Mouse (Mus musculus) monocyte, adult 5-6 weeks (primary cell): ENCODE data around the gene Ogfrl1. TPM values are rescaled to one million over a fixed set of nuclear protein-coding genes. Genes with fewer than 3 reads are reported as not detected.

ENCODE experiments used
- ATAC-seq: fragments of 153-309, 156-312 bp; replicated peaks from 2 replicates; pipeline ENCODE4 v1.8.0; 2017; ENCODE audit warnings: mild to moderate bottlenecking; ENCODE audit not compliant: low TSS enrichment, insufficient number of reproducible peaks, severe bottlenecking, poor library complexity, low FRiP score
- total RNA-seq: library from RNA; stranded (forward); fragments of 200-1000, 200-491, 200-594 nt; gene quantifications from 3 replicates; pipeline ENCODE4 v1.2.3, GENCODE M21; 2017

Gene Ogfrl1
- total RNA-seq, 1 experiment from 2014 or later, result 56.3 TPM

DNA sequence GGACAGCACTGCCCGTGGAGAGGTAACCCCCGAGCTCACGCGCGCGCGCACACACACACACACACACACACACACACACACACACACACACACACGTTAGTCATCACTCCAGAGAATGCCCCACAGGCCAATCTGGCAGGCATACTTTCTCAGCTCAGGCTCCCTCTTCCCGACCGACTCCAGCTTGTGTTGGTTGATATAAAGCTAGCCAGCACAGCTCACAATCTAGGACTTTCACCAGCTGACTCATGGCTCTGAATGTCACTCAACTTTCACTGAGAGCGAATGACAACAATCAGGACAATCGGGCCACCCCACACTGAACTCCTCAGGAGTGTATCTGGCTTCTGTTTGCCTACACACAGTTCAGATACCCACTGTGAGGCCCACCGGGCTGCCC is 20.0 kb downstream of the Ogfrl1 start:
- ATAC-seq, result no peak

DNA sequence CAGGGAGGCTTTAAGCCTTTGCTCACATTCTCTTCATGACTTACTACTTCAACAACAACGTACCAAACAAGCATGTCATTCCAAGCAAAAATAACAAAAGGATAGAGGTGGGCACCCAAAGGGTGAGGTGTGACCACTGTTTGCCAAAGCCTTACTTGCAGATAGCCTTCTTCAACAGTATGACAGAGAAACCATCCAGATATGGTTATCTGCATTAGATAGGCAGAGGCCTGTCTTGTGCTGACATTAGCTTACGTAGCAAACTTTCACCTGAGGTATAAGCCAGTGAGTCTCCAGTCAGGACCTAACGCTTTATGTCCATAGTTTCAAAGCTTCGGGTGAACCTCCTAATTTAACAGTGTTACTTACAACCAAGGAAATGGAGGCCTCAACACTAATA is 23.4 kb downstream of the Ogfrl1 start:
- ATAC-seq, result no peak

GRCm38 (mm10) chr1:23365614-23366013 is 32.0 kb downstream of the Ogfrl1 start:
- no peak for ATAC-seq

GRCm38 (mm10) chr1:23352895-23353294 is 44.7 kb downstream of the Ogfrl1 start:
- ATAC-seq, result no peak

- ATAC-seq, result no peak
Measured at GRCm38 (mm10) chr1:23351756-23352155, 45.8 kb downstream of the Ogfrl1 start.

DNA sequence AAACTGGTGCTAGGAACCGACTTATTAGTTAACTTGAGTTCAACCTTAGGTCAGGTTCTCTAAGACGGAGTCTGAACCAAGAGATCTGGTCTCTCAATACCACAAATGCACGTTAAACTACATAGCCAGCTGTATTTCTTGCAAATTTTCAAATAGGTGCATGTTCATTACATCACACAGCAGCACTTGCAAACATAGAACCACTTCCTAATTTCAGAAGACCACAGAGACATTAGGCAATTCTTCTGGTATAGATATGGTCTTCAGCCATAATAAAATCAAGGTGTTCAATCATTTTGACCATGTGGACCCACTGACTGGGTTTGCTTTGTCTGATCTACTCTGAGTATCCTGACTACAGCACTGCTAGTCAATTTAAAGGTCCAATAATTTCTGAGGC is 51.9 kb downstream of the Ogfrl1 start:
- no peak for ATAC-seq

GRCm38 (mm10) chr1:23342864-23343263 is 54.7 kb downstream of the Ogfrl1 start:
- no peak for ATAC-seq

- no peak for ATAC-seq
Measured at GRCm38 (mm10) chr1:23342224-23342623, 55.3 kb downstream of the Ogfrl1 start.

DNA sequence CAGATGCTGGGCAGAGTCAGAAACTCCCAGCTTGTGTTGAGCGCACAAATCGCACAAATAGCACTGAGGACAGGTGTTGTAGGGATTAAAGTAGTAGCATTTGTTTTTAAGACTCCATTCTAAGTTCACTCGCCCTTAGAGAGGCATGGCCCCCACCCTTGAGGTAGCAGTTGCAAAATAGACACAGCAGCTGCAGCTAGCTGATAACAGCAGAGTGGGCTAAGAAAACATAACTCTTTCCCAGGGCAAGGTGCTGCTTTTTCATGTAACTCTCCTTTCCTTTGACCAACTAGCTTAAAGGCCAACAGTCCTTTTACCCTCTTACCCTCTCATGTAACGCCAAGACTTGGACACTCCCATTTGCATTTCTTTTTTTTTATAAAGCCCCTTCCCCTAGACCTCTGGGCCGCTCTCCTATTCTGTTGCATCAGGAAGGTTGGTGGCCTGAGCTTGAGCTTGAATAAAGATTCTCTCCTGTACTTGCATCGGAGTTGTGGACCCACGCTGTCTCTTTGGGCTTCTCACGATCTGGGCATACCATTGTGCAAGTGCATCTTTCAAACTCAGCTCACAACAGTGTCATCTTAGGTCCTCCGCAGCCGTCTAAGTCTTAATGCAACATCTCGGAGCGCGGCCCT is 61.7 kb downstream of the Ogfrl1 start:
- no peak for ATAC-seq

- no peak for ATAC-seq
Measured at GRCm38 (mm10) chr1:23335050-23335449, 62.5 kb downstream of the Ogfrl1 start.

- no peak for ATAC-seq
Measured at GRCm38 (mm10) chr1:23332192-23332591, 65.4 kb downstream of the Ogfrl1 start.

DNA sequence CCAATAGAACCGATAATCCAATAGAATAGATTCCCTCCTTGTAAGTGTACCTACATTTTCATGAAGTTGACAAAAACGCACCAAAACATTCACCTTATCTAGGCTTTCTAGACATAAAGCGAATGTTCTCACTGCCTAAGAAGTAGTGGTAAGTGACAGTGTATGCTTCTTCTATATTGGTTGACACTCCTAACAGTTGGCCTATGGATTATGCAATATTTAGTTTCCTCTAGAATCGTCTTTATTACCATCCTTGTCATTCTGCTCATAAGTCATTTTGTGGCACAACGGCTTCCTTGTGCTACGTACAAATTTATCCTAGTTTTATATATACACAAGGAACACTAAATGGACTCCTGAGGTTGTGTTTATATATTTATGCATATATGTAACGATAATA is 72.4 kb downstream of the Ogfrl1 start:
- ATAC-seq, result no peak

- ATAC-seq, result no peak
Measured at GRCm38 (mm10) chr1:23324226-23324625, 73.3 kb downstream of the Ogfrl1 start.

DNA sequence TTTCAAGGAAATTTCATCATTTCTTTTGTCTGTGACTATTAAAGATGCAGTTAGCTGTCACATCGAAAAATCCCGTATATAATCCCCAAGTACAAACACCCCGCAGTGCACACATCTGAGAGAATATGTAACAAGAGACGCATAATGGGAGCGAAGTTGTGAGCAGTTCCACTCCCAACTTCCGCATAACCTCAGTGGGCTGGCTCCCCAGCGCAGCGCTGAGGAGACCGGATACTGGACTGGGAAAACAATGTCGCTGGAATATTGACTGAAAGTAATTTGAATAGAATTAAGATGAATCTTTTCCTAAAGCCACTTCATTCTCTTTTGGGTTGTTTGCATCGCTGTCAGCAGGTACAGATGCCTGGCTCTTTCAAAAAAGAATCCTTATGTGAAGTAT is 74.3 kb downstream of the Ogfrl1 start:
- no peak for ATAC-seq

GRCm38 (mm10) chr1:23322208-23322607 is 75.4 kb downstream of the Ogfrl1 start:
- ATAC-seq, result no peak

- no peak for ATAC-seq
Measured at GRCm38 (mm10) chr1:23321331-23321851, 76.2 kb downstream of the Ogfrl1 start.

DNA sequence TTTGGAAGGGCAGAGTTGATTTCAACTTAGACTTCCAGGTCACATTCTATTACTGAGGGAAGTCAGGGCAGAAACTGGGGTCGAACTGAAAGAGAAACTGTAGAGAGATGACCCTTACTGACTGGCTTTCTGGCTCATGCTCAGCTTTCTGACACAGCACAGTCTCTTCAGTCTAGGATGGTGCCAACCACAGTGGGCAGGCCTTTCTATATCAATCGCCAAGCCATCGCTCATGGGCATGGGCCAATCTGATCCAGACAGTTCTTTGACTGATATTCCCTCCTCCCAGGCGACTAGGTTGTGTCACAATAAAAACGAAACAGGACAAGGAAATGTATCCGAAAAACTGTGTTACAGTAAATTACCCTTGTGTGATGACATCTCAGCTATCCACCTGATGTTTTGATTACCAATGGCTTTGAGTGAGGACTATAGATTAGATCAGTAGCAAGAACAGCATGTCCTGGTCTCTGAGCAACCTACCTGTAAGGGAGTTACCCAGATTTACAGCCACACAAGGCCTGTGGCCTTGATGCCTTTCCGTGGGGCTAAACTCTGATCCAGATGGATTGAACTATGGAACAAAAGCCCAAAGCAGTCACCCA is 76.9 kb downstream of the Ogfrl1 start:
- ATAC-seq, result no peak
